Mouse (Mus musculus): ENCODE results near the gene Armh3.

DNA sequence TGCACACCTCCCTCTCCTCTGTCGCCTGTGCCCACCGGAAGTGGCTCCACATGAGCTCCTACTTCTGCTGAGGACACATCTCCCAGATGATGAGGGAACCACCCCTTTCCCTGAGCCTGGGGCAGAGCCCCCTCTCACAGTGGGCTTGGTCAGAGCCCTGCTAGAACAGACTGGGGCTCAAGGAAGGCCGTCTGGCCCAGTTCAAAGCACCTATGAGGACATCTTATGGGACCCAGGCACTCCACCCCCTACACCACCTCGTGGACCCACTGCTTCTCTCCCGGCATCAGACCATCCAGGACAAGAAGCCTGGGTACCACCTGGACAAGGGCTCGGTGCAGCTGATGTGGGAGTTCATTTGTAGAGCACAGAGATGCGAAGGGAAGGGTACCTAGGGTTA is 7.4 kb upstream of the Armh3 start:
- TF ChIP-seq POLR2A (IDR thresholded peaks at IDR 0.05; ENCODE audit: control insufficient read depth, low read depth, low read length), result no peak
- TF ChIP-seq CTCF (IDR thresholded peaks at IDR 0.05; ENCODE audit: control insufficient read depth, insufficient read depth, insufficient replicate concordance, low read depth, low read length), result no peak

All from testis, adult 2 months (tissue).